Mouse (Mus musculus): Measurements from ENCODE around the gene Lcn4.

GRCm38 (mm10) chr2:26627921-26628739, 43.0 kb downstream of the Lcn4 start, which contains the start of gene Fam69b:
- TF ChIP-seq POLR2A (IDR thresholded peaks at IDR 0.05; ENCODE audit: borderline replicate concordance, extremely low read depth, low read depth, low read length) (no peak), CTCF (IDR thresholded peaks at IDR 0.05; ENCODE audit: insufficient read depth, low read length) (no peak)

Measured in lung, adult 2 months (tissue).